Mouse (Mus musculus) MEL (cell line): Measurements from ENCODE around the gene Ogfr. TPM values are rescaled to one million over a fixed set of nuclear protein-coding genes. Genes with fewer than 3 reads are reported as not detected.

ENCODE experiments used
- DNase-seq: peaks from one replicate; pipeline ENCODE4 v3.0.0; 2011; ENCODE audit warnings: low read depth, low spot score
- H3K27ac ChIP-seq: 2 replicates; pipeline ENCODE4 v1.5.1; 2012; ENCODE audit warnings: low read depth, mild to moderate bottlenecking, control low read depth, low read length, moderate library complexity; ENCODE audit not compliant: control insufficient read depth
- H3K27me3 ChIP-seq, 2 experiments: fragments of 150-350 bp in 1 of 2; sonication (generic) in 1 of 2; 2 replicates each; pipeline ENCODE4 v1.6.1; 2012; ENCODE audit warnings: low read length in 2 of 2, mild to moderate bottlenecking in 2 of 2, improper control_type of control experiment in 1 of 2, moderate library complexity in 1 of 2; ENCODE audit not compliant: insufficient read depth in 2 of 2, control insufficient read depth in 1 of 2
- H3K36me3 ChIP-seq, 2 experiments: 2 replicates each; pipeline ENCODE4 v1.6.1; 2012 to 2014; ENCODE audit warnings: low read length in 2 of 2, improper control_type of control experiment in 1 of 2, inconsistent platforms in 1 of 2, mild to moderate bottlenecking in 1 of 2; ENCODE audit not compliant: insufficient read depth in 2 of 2, control insufficient read depth in 1 of 2
- H3K4me1 ChIP-seq, 2 experiments: fragments of 150-350 bp in 1 of 2; sonication (generic) in 1 of 2; 2 replicates each; pipeline ENCODE4 v1.6.1; 2012; ENCODE audit warnings: low read length in 2 of 2, improper control_type of control experiment in 1 of 2, mild to moderate bottlenecking in 1 of 2; ENCODE audit not compliant: insufficient read depth in 2 of 2, control insufficient read depth in 1 of 2
- H3K4me3 ChIP-seq, 2 experiments: fragments of 150-350 bp in 1 of 2; sonication (generic) in 1 of 2; 2 replicates each; pipeline ENCODE4 v1.5.1; 2012; ENCODE audit warnings: low read depth in 2 of 2, low read length in 2 of 2, mild to moderate bottlenecking in 2 of 2, moderate library complexity in 2 of 2, control low read depth in 1 of 2, improper control_type of control experiment in 1 of 2; ENCODE audit not compliant: control insufficient read depth in 1 of 2, insufficient read depth in 1 of 2
- H3K79me2 ChIP-seq: 2 replicates; pipeline ENCODE4 v1.6.1; 2012; ENCODE audit warnings: mild to moderate bottlenecking, low read length, moderate library complexity; ENCODE audit not compliant: control insufficient read depth, poor library complexity, insufficient read depth
- H3K9ac ChIP-seq: 2 replicates; pipeline ENCODE4 v1.6.1; 2012; ENCODE audit warnings: low read depth, mild to moderate bottlenecking, control low read depth, low read length, moderate library complexity; ENCODE audit not compliant: control insufficient read depth, poor library complexity, severe bottlenecking
- H3K9me3 ChIP-seq: fragments of 150-350 bp; sonication (generic); replicated peaks from 2 replicates; pipeline ENCODE4 v1.6.1; 2012; ENCODE audit warnings: mild to moderate bottlenecking, low read length, improper control_type of control experiment, moderate library complexity; ENCODE audit not compliant: insufficient read depth
- BHLHE40 ChIP-seq: IDR thresholded peaks from 2 replicates; pipeline ENCODE4 v1.6.1; 2012; ENCODE audit warnings: low read depth, mild to moderate bottlenecking, inconsistent platforms, low read length, improper control_type of control experiment, borderline replicate concordance
- CHD1 ChIP-seq: IDR thresholded peaks from 2 replicates; pipeline ENCODE4 v1.6.1; 2012; ENCODE audit warnings: low read depth, mild to moderate bottlenecking, inconsistent platforms, low read length, improper control_type of control experiment
- E2F4 ChIP-seq: IDR thresholded peaks from 2 replicates; pipeline ENCODE4 v1.6.1; 2011; ENCODE audit warnings: low read depth, low read length, improper control_type of control experiment, borderline replicate concordance
- EP300 ChIP-seq, 2 experiments: IDR thresholded peaks; 2 replicates each; pipeline ENCODE4 v1.6.1; 2011; ENCODE audit warnings: improper control_type of control experiment in 2 of 2, low read length in 2 of 2, low read depth in 1 of 2, mild to moderate bottlenecking in 1 of 2
- GABPA ChIP-seq: IDR thresholded peaks from 2 replicates; pipeline ENCODE4 v1.6.1; 2012; ENCODE audit warnings: low read depth, mild to moderate bottlenecking, inconsistent platforms, low read length, improper control_type of control experiment, moderate library complexity
- GATA1 ChIP-seq: IDR thresholded peaks from 2 replicates; pipeline ENCODE4 v1.6.1; 2011; ENCODE audit warnings: low read depth, low read length, improper control_type of control experiment
- HCFC1 ChIP-seq: IDR thresholded peaks from 2 replicates; pipeline ENCODE4 v1.6.1; 2012; ENCODE audit warnings: low read depth, mild to moderate bottlenecking, inconsistent platforms, low read length, improper control_type of control experiment, moderate library complexity
- JUND ChIP-seq: IDR thresholded peaks from 2 replicates; pipeline ENCODE4 v1.6.1; 2011; ENCODE audit warnings: low read depth, mild to moderate bottlenecking, improper control_type of control experiment, low read length
- KAT2A ChIP-seq: conservative IDR thresholded peaks from 2 replicates; pipeline ENCODE4 v1.6.1; 2012; ENCODE audit warnings: low read depth, low read length, improper control_type of control experiment, inconsistent platforms
- MAX ChIP-seq: IDR thresholded peaks from 2 replicates; pipeline ENCODE4 v1.6.1; 2011; ENCODE audit warnings: low read length, improper control_type of control experiment
- MAZ ChIP-seq: IDR thresholded peaks from 2 replicates; pipeline ENCODE4 v1.6.1; 2012; ENCODE audit warnings: low read depth, mild to moderate bottlenecking, inconsistent platforms, low read length, improper control_type of control experiment
- MYC ChIP-seq: IDR thresholded peaks from 2 replicates; pipeline ENCODE4 v1.6.1; 2011; ENCODE audit warnings: low read depth, mild to moderate bottlenecking, low read length, improper control_type of control experiment, moderate library complexity
- NRF1 ChIP-seq: IDR thresholded peaks from 2 replicates; pipeline ENCODE4 v1.6.1; 2014; ENCODE audit warnings: low read depth, mild to moderate bottlenecking, inconsistent platforms, low read length, improper control_type of control experiment, moderate library complexity; ENCODE audit not compliant: poor library complexity, insufficient read depth, severe bottlenecking
- POLR2A ChIP-seq, 2 experiments: IDR thresholded peaks; 2 replicates each; pipeline ENCODE4 v1.6.1; 2011 to 2012; ENCODE audit warnings: low read length in 2 of 2, mild to moderate bottlenecking in 2 of 2, control low read depth in 1 of 2, improper control_type of control experiment in 1 of 2, low read depth in 1 of 2, moderate library complexity in 1 of 2; ENCODE audit not compliant: control insufficient read depth in 1 of 2, insufficient read depth in 1 of 2, poor library complexity in 1 of 2
- RCOR1 ChIP-seq: IDR thresholded peaks from 2 replicates; pipeline ENCODE4 v1.6.1; 2012; ENCODE audit warnings: low read depth, mild to moderate bottlenecking, inconsistent platforms, low read length, improper control_type of control experiment
- SIN3A ChIP-seq: IDR thresholded peaks from 2 replicates; pipeline ENCODE4 v1.6.1; 2012; ENCODE audit warnings: low read length, improper control_type of control experiment, inconsistent platforms
- TAL1 ChIP-seq: IDR thresholded peaks from 2 replicates; pipeline ENCODE4 v1.6.1; 2012; ENCODE audit warnings: mild to moderate bottlenecking, inconsistent platforms, low read length, moderate library complexity, mixed read lengths
- TBP ChIP-seq: IDR thresholded peaks from 2 replicates; pipeline ENCODE4 v1.8.0; 2011; ENCODE audit warnings: low read depth, low read length, improper control_type of control experiment
- TCF12 ChIP-seq: IDR thresholded peaks from 2 replicates; pipeline ENCODE4 v1.6.1; 2014; ENCODE audit warnings: low read depth, mild to moderate bottlenecking, inconsistent platforms, low read length, improper control_type of control experiment, moderate library complexity
- UBTF ChIP-seq: IDR thresholded peaks from 2 replicates; pipeline ENCODE4 v1.6.1; 2012; ENCODE audit warnings: low read depth, mild to moderate bottlenecking, inconsistent platforms, low read length, improper control_type of control experiment, moderate library complexity, borderline replicate concordance; ENCODE audit not compliant: insufficient read depth
- USF1 ChIP-seq: IDR thresholded peaks from 2 replicates; pipeline ENCODE4 v1.6.1; 2014; ENCODE audit warnings: low read depth, mild to moderate bottlenecking, inconsistent platforms, low read length, improper control_type of control experiment, moderate library complexity
- USF2 ChIP-seq, 2 experiments: IDR thresholded peaks; 2 replicates each; pipeline ENCODE4 v1.6.1; 2011 to 2012; ENCODE audit warnings: improper control_type of control experiment in 2 of 2, low read length in 2 of 2, borderline replicate concordance in 1 of 2, inconsistent platforms in 1 of 2, low read depth in 1 of 2, mild to moderate bottlenecking in 1 of 2; ENCODE audit not compliant: insufficient read depth in 1 of 2
- ZC3H11A ChIP-seq: IDR thresholded peaks from 2 replicates; pipeline ENCODE4 v1.6.1; 2012; ENCODE audit warnings: low read depth, mild to moderate bottlenecking, inconsistent platforms, low read length, improper control_type of control experiment
- ZNF384 ChIP-seq: IDR thresholded peaks from 2 replicates; pipeline ENCODE4 v1.6.1; 2012; ENCODE audit warnings: low read depth, mild to moderate bottlenecking, inconsistent platforms, low read length, improper control_type of control experiment
- polyA plus RNA-seq, 2 experiments: library from polyadenylated mRNA; stranded (reverse) in 1 of 2; unstranded in 1 of 2; fragments of >175 nt in 1 of 2; fragments of >200 nt in 1 of 2; gene quantifications; 2 replicates each; pipeline versions ENCODE4 v1.2.1 to v1.2.4; 2012; ENCODE audit warnings: low replicate concordance in 2 of 2, low read depth in 1 of 2; ENCODE audit not compliant: insufficient read length in 2 of 2, insufficient read depth in 1 of 2, missing spikeins in 1 of 2
- total RNA-seq: library from RNA; depleted of rRNA; stranded (reverse); fragments of 300-350 nt; gene quantifications from 2 replicates; pipeline ENCODE4 v1.2.3, GENCODE M21; 2012

Ogfr gene
- total and polyA plus RNA-seq, 3 experiments, result 38.6 to 44.7 TPM; not detected in 1

GRCm38 (mm10) chr2:180589123-180589831 lies at the start of gene Ogfr (continued):
- TF ChIP-seq JUND (no peak), HCFC1 (peak; percentile 82), MAX (0 out of 2 replicates have a peak, but pooled peaks have one; percentile 16), E2F4 (no peak; the same call in 1 of the 2 replicates)
- TF ChIP-seq, all 39 proteins: peak for 12

GRCm38 (mm10) chr2:180543675-180544074 lies 45.4 kb upstream of the Ogfr start:
- no peak for DNase-seq
- Histone ChIP-seq H3K79me2 (no peaks in the 10 kb centered on the region), H3K27ac (no peak overlapping the region), H3K4me3 (no peak overlapping the region), H3K9ac (no peak overlapping the region), H3K27me3 (peaks cover 0 to 11% of the 10 kb centered on the region in 2 experiments; a peak in 2 of 4 replicates), H3K4me1 (no peaks in the 10 kb centered on the region), H3K36me3 (no peaks in the 10 kb centered on the region), H3K9me3 (no peaks in the 10 kb centered on the region)
- no peak for TF ChIP-seq GABPA
- TF ChIP-seq USF1, result no peak
- TF ChIP-seq CHD1, result no peak
- no peak for TF ChIP-seq USF2 (IDR thresholded peaks at IDR 0.05; ENCODE audit: borderline replicate concordance in 1 of 2, insufficient read depth in 1 of 2, low read depth in 1 of 2, low read length in 2 of 2)
- TF ChIP-seq MAZ, result no peak
- TF ChIP-seq HCFC1, result no peak
- TF ChIP-seq RCOR1, result no peak
- TF ChIP-seq JUND, result no peak
- no peak for TF ChIP-seq ZC3H11A
- TF ChIP-seq SIN3A, result no peak
- no peak for TF ChIP-seq TBP
- no peak for TF ChIP-seq MYC
- no peak for TF ChIP-seq NRF1
- no peak for TF ChIP-seq E2F4

GRCm38 (mm10) chr2:180545046-180545445 lies 44.0 kb upstream of the Ogfr start:
- Histone ChIP-seq H3K9ac (no peak overlapping the region), H3K27ac (no peak overlapping the region), H3K4me3 (no peak overlapping the region), H3K27me3 (peaks cover 2 to 13% of the 10 kb centered on the region in 2 experiments; a peak in 3 of 4 replicates), H3K36me3 (no peaks in the 10 kb centered on the region), H3K9me3 (no peaks in the 10 kb centered on the region), H3K4me1 (no peaks in the 10 kb centered on the region), H3K79me2 (no peaks in the 10 kb centered on the region)
- no peak for DNase-seq
- TF ChIP-seq TAL1 (no peak), RCOR1 (no peak), TCF12 (no peak), UBTF (no peak), BHLHE40 (no peak), ZNF384 (no peak), KAT2A (no peak), POLR2A (IDR thresholded peaks at IDR 0.05; ENCODE audit: control insufficient read depth in 1 of 2, insufficient read depth in 1 of 2, low read depth in 1 of 2, low read length in 2 of 2, poor library complexity in 1 of 2) (no peak), GATA1 (no peak), EP300 (IDR thresholded peaks at IDR 0.05; ENCODE audit: low read depth in 1 of 2, low read length in 2 of 2) (no peak)
